In the genomic region with DNA sequence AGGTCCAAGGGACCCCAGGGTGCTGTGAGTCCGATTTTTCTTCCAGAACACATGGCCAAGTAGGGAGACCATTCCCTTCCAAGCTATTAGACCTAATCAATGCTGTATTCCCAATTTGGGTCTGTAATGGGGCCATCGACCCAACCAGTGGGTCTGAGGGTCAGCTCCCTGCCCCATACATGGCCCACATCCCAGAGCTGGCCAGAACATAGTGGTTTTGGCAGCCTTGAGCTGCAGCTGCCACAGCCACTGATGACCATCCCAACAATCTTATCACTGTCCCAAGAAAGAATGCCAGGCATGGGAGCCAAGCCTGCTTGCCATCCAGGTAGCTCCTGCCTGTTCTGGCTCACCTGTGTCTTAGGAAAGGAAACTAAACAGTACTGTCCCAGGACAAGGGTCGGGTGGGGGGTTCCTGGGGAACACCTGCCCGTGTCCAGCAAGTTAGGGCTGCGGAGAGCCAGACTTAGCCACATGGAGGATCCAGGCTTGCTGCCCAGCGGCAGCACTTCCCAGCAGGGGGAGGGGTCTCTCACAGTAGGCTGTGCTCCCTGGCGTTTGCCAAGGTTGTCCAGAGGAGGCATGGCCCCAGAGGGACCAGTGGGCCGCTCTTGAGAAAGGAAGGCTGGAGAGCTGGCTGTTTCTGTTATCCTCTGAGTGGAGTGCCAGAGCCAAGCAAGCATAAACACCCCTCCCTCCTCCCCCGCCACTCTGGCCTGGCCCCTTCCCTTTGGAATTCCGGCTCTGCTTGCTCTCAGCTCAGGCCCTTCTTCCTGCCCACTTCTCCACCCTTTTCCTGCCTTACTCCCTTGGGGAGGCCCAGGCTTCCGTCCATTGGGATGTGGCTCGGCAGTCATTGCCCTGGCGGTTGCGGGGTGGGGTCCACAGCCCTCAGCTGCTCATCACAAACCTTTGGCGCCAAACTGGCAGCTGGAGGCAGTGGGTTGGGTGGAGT, we compare ENCODE assay signal across 8 mouse cellular contexts. TPM values are rescaled to one million over a fixed set of nuclear protein-coding genes. Genes with fewer than 3 reads are reported as not detected.
A peak's percentile ranks its signal among the peaks of the same experiment; 100 is the strongest.
DNase-seq lines count a peak whose midpoint lies in the region; ATAC-seq lines count a peak whose summit lies in the region.

No protein-coding gene starts in this region.

- H3K9ac ChIP-seq in liver, embryonic 12.5 days: peak overlapping the region; percentile 18; the same call in 1 of the 2 replicates
- H3K9ac ChIP-seq in neural tube, embryonic 15.5 days (replicated peaks): peak overlapping the region; percentile 59

- no peak for ATAC-seq in liver, embryonic 12.5 days
- no peak for ATAC-seq in neural tube, embryonic 15.5 days (ENCODE audit: low FRiP score)

- peaks cover 71% of the 10 kb centered on the region for H3K4me1 ChIP-seq in liver, embryonic 12.5 days
- peaks cover 63% of the 10 kb centered on the region for H3K4me1 ChIP-seq in neural tube, embryonic 15.5 days

- peaks cover 57% of the 10 kb centered on the region for H3K27me3 ChIP-seq in liver, embryonic 12.5 days (replicated peaks)
- 0 out of 2 replicates have a peak, but pooled peaks cover 4% of the 10 kb centered on the region for H3K27me3 ChIP-seq in neural tube, embryonic 15.5 days (replicated peaks)

- H3K4me3 ChIP-seq in liver, embryonic 12.5 days: peak overlapping the region; percentile 60
- peak overlapping the region; percentile 71 for H3K4me3 ChIP-seq in neural tube, embryonic 15.5 days (replicated peaks)

- no peaks in the 10 kb centered on the region for H3K9me3 ChIP-seq in liver, embryonic 12.5 days (replicated peaks)
- H3K9me3 ChIP-seq in neural tube, embryonic 15.5 days (replicated peaks): no peaks in the 10 kb centered on the region

- H3K4me2 ChIP-seq in liver, embryonic 12.5 days: peak overlapping the region; percentile 92
- H3K4me2 ChIP-seq in neural tube, embryonic 15.5 days: peak overlapping the region; percentile 60

- WGBS in liver, embryonic 12.5 days (ENCODE audit: insufficient replicate concordance): 20% methylated on average over 15 of the region's 15 CpGs
- WGBS in neural tube, embryonic 15.5 days: 18% methylated on average over 15 of the region's 15 CpGs

- peaks cover 16% of the 10 kb centered on the region for H3K36me3 ChIP-seq in liver, embryonic 12.5 days
- peaks cover 31% of the 10 kb centered on the region for H3K36me3 ChIP-seq in neural tube, embryonic 15.5 days

- DNase-seq in layer of hippocampus, adult 11-12 months (ENCODE audit: low spot score): peak; percentile 63
- no peak for DNase-seq in layer of hippocampus, adult 9-10 months (ENCODE audit: low spot score)
- DNase-seq in embryo, embryonic 9.5 days (ENCODE audit: extremely low spot score): peak; percentile 59
- DNase-seq in heart, adult 9 months (ENCODE audit: low spot score in 2 of 2): peak; percentile 94 to 96
- peak; percentile 75 to 86 for DNase-seq in kidney, adult 8-10 months
- DNase-seq in thymus, postnatal 10 days (ENCODE audit: low spot score in 2 of 2): no peak

- peak overlapping the region; percentile 64 for H3K27ac ChIP-seq in liver, embryonic 12.5 days
- H3K27ac ChIP-seq in neural tube, embryonic 15.5 days (replicated peaks): peak overlapping the region; percentile 89

RNA-seq across cellular contexts. Expression of gene Crip2, which starts 2.3 kb away (rescaled TPM):
- polyA plus RNA-seq in liver, embryonic 12.5 days (2016; fragmentation: Nextera tagmentation; extraction: Ambion mirVana): 52.1 and 53.5 TPM in 2 replicates
- 259 and 289 TPM in 2 replicates for polyA plus RNA-seq in neural tube, embryonic 15.5 days (2015; fragmentation: Nextera tagmentation; extraction: Ambion mirVana)

RNA-seq across cellular contexts. Expression of gene Crip1, which starts 3.8 kb away (rescaled TPM):
- 96.9 and 99.8 TPM in 2 replicates for polyA plus RNA-seq in liver, embryonic 12.5 days (2016; fragmentation: Nextera tagmentation; extraction: Ambion mirVana)
- polyA plus RNA-seq in neural tube, embryonic 15.5 days (2015; fragmentation: Nextera tagmentation; extraction: Ambion mirVana): 53.4 and 404 TPM in 2 replicates

RNA-seq across cellular contexts. Expression of gene Tedc1, which starts 13.9 kb away (rescaled TPM):
- 18.3 and 18.5 TPM in 2 replicates for polyA plus RNA-seq in liver, embryonic 12.5 days (2016; fragmentation: Nextera tagmentation; extraction: Ambion mirVana)
- 19.6 and 36.6 TPM in 2 replicates for polyA plus RNA-seq in neural tube, embryonic 15.5 days (2015; fragmentation: Nextera tagmentation; extraction: Ambion mirVana)

RNA-seq across cellular contexts. Expression of gene Tmem121, which starts 43.4 kb away (rescaled TPM):
- 1.0 and 1.2 TPM in 2 replicates for polyA plus RNA-seq in liver, embryonic 12.5 days (2016; fragmentation: Nextera tagmentation; extraction: Ambion mirVana)
- 47.2 and 52.2 TPM in 2 replicates for polyA plus RNA-seq in neural tube, embryonic 15.5 days (2015; fragmentation: Nextera tagmentation; extraction: Ambion mirVana)

RNA-seq across cellular contexts. Expression of gene Mta1, which starts 44.2 kb away (rescaled TPM):
- polyA plus RNA-seq in liver, embryonic 12.5 days (2016; fragmentation: Nextera tagmentation; extraction: Ambion mirVana): 7.2 and 7.7 TPM in 2 replicates
- polyA plus RNA-seq in neural tube, embryonic 15.5 days (2015; fragmentation: Nextera tagmentation; extraction: Ambion mirVana): 14.3 and 15.0 TPM in 2 replicates

Comparison
In these comparisons a context has a peak if more than half of its experiments do, and no peak if none do; other contexts are left out.
1. DNase-seq: peak in layer of hippocampus, adult 11-12 months (single experiment), embryo, embryonic 9.5 days (single experiment), heart, adult 9 months (2 of 2) and kidney, adult 8-10 months (2 of 2); none in layer of hippocampus, adult 9-10 months (single experiment) and thymus, postnatal 10 days (0 of 2).